Mouse (Mus musculus): ENCODE results near the gene Zfp386.
A peak's percentile ranks its signal among the peaks of the same experiment; 100 is the strongest.
"Not testable (repeated sequence)": the region's sequence is repeated elsewhere in the genome, so short reads cannot be mapped to it uniquely, and the experiment has no call there.

Zfp386 gene

GRCm38 (mm10) chr12:116047440-116048377 lies at the start of gene Zfp386:
TSS of gene Zfp386 (plus strand) at chr12:116047724.
- peak; percentile 99 for DNase-seq (ENCODE audit: inconsistent ontology term)

GRCm38 (mm10) chr12:115999784-116000183 lies 47.7 kb upstream of the Zfp386 start:
- not testable (repeated sequence) for DNase-seq (ENCODE audit: inconsistent ontology term)

GRCm38 (mm10) chr12:116002946-116003345 lies 44.6 kb upstream of the Zfp386 start:
- not testable (repeated sequence) for DNase-seq (ENCODE audit: inconsistent ontology term)

DNA sequence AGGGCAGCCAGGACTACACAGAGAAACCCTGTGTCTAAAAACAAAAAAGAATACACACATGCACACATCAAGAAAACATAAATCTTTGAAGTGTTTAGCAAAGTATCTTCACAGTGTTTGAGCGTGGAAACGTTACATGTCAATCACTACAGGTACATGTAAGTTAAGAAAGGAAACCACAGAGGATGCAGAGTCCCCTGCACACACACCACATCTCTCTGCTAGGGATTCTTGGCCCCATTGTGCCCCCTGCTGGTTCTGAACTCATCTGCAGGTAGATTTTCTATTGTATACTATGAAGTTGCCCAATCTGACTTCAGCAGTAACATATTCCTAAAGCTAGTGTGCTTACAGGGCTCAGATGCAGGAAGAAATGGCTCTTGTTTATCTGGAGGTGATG lies 36.7 kb upstream of the Zfp386 start:
- DNase-seq (ENCODE audit: inconsistent ontology term), result no peak

GRCm38 (mm10) chr12:116028095-116028494 lies 19.4 kb upstream of the Zfp386 start:
- DNase-seq (ENCODE audit: inconsistent ontology term), result peak; percentile 1

- DNase-seq (ENCODE audit: inconsistent ontology term), result no peak
Observed at GRCm38 (mm10) chr12:116035346-116035745, 12.2 kb upstream of the Zfp386 start.

DNA sequence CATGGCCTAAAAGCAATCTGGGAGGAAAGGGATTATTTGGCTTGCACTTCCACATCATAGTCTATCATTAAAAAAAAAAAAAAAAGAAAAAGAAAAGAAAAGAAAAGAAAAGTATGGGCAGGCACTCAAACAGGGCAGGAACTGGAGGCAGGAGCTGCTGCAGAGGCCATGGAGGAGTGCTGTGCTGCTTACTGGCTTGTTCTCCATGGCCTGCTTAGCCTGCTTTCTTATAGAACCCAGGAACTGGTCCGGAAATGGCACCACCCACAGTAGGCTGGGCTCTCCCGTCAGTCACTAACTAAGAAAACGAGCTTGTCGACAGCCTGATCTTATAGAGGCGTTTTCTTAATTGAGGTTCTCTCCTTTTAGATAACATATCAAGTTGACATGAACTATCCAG lies 2.7 kb upstream of the Zfp386 start:
- DNase-seq (ENCODE audit: inconsistent ontology term), result no peak

GRCm38 (mm10) chr12:116048766-116049165 lies 1.2 kb downstream of the Zfp386 start:
- no peak for DNase-seq (ENCODE audit: inconsistent ontology term)

GRCm38 (mm10) chr12:116049236-116049635 lies 1.7 kb downstream of the Zfp386 start:
- no peak for DNase-seq (ENCODE audit: inconsistent ontology term)

DNA sequence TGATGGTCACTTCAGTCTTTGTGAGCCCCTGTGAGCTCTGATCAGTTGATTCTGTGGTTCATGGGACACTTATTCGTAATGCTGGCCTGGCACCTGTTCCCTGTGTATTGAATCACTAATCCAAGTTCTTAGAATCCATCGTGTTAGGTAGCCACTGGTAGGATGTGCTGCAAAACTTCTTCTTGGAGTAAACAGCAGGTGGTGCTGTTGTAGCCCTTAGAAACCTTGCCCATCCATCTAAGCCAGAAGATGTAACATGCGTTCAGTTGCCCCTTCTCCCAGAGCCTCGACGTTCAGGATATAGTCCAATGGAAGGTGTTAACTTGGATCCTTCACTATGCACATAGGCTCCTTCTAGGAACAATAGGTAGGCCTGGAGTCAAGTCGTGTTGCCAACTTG lies 2.2 kb downstream of the Zfp386 start:
- peak; percentile 9 for DNase-seq (ENCODE audit: inconsistent ontology term)

- DNase-seq (ENCODE audit: inconsistent ontology term), result no peak
Observed at GRCm38 (mm10) chr12:116054342-116054741, 6.8 kb downstream of the Zfp386 start.

DNA sequence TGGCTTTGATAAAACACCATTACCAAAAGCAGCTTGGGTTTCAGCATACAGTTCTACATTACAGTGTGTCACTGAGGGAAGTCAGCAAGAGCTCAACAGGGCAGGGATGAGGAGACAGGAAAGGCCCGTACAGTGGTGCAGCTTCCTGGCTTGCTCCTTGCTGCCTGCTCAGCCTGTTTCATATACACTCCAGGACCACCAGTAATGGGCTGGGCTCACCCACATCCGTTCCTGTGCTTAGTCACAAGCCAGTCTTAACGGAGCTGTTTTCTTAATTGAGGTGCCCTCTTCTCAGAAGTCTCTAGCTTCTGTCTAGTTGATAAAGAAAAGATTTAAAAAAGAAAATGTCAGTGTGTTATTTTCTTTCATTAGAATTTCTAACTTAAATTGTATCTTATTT lies 8.6 kb downstream of the Zfp386 start:
- no peak for DNase-seq (ENCODE audit: inconsistent ontology term)

DNA sequence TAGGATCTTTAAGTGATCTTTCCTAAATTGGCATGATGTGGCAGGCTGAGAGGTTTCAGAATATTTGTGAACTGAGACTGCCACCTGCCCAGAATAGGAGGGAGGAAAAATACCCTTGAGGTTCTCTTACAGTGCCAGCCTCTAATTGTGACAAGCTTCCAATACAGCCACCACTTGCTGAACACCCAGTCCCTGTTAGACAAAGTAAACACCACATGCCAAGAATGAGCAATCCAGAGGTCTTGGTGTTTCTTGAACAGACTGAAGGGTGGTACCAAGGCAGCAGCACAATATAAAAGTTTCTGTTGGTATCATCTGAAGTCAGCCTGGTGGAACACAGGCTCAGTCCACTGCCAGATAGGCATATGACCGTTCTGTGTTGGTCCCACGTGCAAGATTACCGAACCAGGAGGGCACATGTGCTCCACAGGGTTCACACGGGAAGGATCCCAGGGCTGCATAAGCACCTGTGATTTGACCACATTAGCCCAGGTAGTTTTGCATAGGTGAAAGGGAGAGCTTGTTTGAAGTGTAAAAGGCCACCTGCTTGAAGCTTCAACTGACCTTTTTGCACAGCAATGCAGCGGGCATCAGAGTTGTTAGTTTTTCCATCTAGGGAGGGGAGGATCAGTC lies 14.2 kb downstream of the Zfp386 start:
- DNase-seq (ENCODE audit: inconsistent ontology term), result no peak

DNA sequence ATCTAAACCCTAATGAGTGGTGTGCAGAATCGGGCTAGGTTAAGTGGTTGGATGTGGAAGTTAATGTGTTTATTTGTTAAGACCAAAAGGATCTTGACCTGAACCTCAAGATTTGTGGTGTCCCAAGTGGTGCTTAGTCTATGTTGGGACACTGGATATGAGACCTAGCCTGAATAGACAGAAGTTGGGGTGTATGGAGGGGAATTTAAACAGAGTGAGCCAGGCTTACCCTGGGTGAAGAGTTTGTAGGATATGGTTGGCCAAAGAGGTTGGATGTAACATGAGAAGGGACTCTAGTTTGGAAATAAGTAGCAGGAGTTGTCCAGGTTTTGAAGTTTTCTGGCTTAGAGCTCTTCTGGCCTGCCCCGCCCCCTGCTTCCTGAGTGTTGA lies 14.7 kb downstream of the Zfp386 start:
- no peak for DNase-seq (ENCODE audit: inconsistent ontology term)

- DNase-seq (ENCODE audit: inconsistent ontology term), result no peak
Observed at GRCm38 (mm10) chr12:116063020-116063419, 15.5 kb downstream of the Zfp386 start.

- DNase-seq (ENCODE audit: inconsistent ontology term), result peak; percentile 60
Observed at GRCm38 (mm10) chr12:116071023-116071422, 23.5 kb downstream of the Zfp386 start.

- DNase-seq (ENCODE audit: inconsistent ontology term), result peak; percentile 63
Observed at GRCm38 (mm10) chr12:116077074-116077854, 29.7 kb downstream of the Zfp386 start, which contains the start of gene Vipr2. TSS of gene Vipr2 (plus strand) at chr12:116077726.

DNA sequence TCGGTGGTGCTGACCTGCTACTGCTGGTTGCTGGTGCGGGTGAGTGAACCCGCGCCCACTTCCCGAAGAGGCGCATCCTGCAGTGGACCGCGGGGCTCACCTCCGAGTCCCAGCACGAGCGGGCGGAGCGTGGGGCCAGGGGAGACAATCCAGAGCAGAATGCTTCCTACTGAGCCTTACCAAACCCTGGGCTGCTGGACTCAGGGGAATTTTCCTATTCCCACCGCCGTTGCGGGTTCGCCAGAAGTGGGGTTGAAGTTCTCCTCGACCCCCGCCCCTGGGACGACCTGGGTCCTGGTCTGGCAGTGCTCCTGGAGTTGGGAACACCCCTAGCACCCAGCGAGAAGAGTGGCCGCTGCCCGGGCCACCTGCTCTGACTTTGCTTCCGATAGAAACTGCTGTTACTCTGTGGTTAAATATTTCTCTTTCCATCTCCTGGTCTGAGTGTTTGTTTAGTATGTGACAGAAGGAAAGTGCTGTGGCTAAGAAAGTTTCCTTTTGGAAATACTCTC lies 30.4 kb downstream of the Zfp386 start:
- DNase-seq (ENCODE audit: inconsistent ontology term), result no peak

GRCm38 (mm10) chr12:116083125-116083524 lies 35.6 kb downstream of the Zfp386 start:
- no peak for DNase-seq (ENCODE audit: inconsistent ontology term)

GRCm38 (mm10) chr12:116084294-116084693 lies 36.8 kb downstream of the Zfp386 start:
- no peak for DNase-seq (ENCODE audit: inconsistent ontology term)

- no peak for DNase-seq (ENCODE audit: inconsistent ontology term)
Observed at GRCm38 (mm10) chr12:116086951-116087600, 39.6 kb downstream of the Zfp386 start.

All from Muller cell, postnatal 12 days (primary cell).